Mouse (Mus musculus) layer of hippocampus, adult 8-10 months (tissue): ENCODE measurements around the gene Trpm3. TPM values are rescaled to one million over a fixed set of nuclear protein-coding genes. Genes with fewer than 3 reads are reported as not detected.

Experiments used
- DNase-seq, 2 experiments: peaks; one replicate each; pipeline ENCODE4 v3.0.0; 2022; ENCODE audit warnings: low spot score in 2 of 2
- total RNA-seq, 4 experiments: library from RNA; stranded (reverse); gene quantifications; 2 replicates each; pipeline ENCODE4 v1.2.4; 2022

The Trpm3 gene
- total RNA-seq, 4 experiments from 2014 or later, result 55.8 to 63.2 (median 60.7) TPM

DNA sequence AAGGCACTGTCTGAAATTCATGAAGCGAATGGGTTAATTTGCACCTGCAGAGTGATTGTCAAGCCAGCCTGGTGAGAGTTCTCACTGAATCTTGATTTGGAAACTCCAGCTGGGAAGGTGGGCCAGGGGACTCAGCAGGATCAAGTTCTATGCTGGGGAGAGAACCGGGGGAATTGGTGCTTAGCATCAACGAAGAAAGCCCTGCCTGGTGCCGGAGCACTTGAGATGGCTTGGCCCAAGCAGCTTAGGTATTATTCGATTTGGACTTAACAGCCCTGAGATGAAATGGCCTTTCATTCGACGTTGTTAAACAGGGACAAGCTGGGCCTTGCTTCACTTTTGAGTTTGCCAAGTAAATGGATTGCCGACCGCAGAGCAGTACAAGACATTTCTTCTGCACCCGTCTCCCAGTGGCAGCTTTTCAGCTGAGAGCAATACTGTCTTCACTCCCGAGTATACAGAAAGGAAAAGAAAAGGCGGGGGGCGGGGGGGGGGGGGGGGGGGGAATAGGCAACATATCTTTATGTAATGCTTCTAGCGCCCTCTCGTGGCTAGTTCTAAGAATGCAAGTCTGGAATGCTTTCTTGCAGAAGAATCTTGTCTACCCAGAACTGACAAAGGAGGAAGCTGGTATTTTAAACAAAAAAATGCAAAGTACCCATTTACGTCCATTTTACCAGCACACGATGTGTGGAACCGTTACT, 165.3 kb downstream of the Trpm3 start:
- peak; percentile 66 to 92 for DNase-seq

DNA sequence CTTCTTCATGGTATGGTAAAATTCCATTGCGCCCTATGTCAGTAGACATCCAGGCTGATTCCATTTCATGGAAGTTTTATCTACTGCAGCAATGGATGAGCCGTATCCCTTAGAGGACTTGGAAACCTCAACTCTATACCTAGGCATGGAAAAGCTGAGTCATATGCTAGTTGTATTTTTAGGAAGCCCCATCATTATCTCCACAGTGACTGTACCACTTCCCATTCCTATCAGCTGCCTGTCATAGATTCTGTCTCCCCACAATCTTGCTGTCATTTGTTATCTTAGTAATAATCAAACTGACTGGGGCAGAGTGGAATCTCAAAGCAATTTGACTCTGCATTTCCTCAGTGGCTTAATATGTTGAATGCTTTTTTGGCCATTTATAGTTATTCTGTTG, 169.2 kb downstream of the Trpm3 start:
- DNase-seq, result no peak

DNA sequence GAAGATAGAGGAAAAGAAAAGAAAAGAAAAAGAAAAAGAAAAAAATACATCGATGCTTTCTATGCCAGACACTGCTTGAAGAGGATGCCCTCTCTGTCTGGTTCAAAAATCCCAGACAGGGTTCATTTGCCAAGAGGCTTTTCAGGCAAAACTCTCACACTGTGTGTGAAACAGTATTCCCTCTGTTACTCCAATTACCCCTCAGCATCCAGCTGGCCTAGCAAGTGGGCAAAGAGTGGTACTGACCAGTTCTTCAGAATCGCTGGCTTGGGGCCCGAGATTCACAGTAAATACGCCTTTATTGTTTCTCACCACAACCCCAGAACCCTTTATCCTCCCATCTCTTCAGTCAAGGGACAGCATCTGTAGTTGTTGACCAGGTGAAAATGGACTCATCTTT, 178.5 kb downstream of the Trpm3 start:
- no peak for DNase-seq

DNA sequence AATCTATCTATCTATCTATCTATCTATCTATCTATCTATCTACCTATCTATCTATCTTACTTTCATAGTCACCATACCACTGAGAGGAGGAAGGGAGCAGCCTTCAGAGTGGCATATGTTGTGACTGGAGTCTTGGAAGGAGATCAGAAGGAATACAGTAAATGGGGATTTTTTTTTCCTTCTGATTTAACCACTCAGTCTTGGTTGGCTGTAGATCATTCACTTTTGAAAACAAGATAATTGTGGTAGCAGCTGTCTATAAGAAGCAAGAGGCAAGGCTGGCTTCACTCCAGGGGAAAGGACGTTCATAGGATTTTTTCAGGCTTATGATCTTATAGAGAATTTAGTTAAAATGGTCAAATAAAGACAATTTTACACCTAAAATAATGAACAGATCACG, 188.0 kb downstream of the Trpm3 start:
- DNase-seq, result no peak

DNA sequence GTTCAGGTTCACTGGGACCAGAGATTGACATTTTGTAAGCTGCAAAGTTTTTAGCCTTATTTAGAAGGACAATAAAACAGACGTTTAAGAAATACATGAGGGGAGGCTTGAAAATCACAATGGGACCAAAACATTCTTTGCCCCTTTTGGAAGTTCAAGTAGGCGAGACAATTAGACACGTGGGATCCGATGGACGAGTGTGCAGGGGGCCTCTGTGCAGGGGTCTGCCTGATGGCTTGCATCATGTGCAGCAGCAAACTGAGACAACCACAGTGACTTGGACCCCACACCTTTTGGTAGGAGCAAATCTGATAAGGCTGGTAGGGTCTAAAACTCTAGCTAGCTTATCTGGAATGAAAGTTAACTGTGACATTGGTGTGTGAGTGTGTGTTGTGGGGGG, 188.4 kb downstream of the Trpm3 start:
- DNase-seq, result no peak

DNA sequence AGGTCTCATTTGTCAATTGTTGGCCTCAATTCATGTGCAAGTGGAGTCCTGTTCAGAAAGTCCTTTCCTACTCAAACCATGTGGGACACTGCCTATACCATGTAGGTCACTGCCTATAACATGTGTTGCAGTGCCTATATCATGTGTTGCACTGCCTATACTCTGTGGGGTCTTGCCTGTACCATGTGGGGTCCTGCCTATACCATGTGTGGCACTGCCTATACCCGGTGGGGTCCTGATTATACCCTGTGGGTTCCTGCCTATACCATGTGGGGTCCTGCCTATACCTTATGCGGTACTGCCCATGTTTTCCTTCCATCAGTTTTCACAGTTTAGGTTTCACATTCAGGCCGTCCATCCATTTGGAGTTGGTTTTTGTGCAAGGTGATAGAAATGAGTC, 197.4 kb downstream of the Trpm3 start:
- no peak for DNase-seq

DNA sequence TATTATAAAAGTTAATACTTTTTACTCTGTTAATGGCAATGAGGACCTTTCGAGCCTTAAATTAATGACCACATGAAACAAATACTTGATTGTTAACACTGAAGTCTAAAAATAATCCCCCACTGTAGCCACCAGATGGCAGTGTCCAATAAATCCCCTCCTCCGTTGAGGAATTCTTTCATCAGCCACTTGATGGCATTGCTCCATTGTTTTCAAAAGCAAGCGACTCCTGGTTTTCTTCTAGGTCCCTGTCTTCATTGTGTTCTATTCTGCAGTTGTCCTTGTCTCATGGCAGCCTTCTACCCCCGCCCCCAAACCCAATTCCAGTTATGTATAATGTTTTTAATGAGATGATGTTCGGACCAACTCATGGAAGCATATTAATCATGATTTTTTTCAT, 198.6 kb downstream of the Trpm3 start:
- peak; percentile 21 to 31 for DNase-seq

DNA sequence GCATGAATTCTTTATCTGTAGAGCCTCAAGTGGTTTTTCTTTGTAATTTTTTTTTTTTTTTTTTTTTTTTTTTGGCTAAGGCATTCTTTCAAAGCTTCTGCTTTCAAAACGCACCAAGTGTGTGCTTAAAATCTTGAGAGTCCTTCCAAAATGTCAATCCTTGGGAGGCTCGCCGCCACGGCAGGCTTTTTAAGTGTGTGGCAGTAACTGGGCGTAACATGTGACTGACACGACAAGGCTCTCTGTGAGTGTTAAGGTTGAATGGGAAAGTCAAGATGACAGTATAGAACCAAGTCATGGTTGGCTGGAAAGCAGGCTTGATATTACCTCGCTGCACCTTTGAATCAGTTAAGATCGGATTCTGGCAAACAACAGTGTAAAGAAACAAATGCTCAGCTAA, 200.1 kb downstream of the Trpm3 start:
- DNase-seq, result no peak

DNA sequence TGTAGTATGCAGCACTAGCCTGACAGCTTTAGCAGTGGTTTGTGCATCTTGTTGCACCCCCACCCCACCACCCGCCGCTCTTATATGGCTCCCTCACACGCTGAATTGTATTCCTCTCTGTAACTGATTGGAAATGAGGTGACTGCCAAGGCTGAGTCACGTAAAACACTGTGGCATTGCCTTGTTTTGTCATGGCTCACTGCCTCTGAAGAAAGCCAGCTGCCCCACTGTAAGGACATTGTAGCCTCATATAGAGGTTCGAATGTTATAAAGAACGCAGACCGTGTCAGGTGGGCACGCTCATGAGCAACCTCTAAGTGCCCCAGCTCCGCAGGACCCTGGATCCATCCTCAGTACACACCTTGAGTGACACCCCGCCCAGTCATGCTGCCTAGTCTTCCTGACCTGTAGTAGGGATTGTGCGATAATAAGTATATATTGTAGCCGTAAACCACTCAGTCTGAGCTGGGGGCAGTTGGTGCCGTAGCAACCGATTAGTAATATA, 215.2 kb downstream of the Trpm3 start:
- no peak for DNase-seq

DNA sequence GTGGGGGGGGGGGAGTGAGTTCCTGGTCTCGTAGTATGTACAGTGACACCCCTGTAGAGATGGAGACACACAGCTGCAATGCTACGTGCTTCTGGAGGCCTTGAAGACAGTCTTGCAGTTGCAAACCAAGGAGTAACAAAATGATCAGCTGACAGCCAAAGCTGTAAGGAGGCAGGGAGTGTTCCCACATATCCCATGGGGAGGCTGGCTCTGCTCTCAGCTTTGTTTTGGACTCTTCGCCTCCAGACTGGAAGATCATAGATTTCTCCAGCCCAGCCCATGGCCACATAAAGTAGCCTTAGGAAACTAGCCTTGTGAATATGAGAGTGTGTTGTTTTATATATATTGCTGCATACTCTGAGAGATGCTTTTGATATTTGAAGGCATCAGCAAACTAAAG, 248.0 kb downstream of the Trpm3 start:
- DNase-seq, result no peak

DNA sequence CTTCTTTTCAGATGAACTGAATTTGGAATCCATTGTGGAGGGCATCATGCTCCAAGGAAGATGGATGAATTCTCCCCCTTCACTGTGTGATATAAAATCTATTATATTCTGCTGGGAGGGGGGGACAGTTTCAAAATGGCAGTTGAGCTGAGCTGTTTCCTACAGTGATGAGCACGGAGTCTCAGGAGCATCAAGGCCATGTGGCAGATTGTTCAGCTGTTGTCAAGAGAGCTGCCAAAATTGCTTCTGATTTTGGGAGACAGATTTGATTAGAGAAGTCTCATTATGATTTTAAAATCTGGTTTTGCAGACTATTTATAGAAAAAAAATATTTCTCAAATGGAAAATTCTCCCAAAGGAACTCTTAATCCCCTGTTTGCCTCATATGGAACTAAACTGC, 255.9 kb downstream of the Trpm3 start:
- DNase-seq, result peak; percentile 46 to 50

DNA sequence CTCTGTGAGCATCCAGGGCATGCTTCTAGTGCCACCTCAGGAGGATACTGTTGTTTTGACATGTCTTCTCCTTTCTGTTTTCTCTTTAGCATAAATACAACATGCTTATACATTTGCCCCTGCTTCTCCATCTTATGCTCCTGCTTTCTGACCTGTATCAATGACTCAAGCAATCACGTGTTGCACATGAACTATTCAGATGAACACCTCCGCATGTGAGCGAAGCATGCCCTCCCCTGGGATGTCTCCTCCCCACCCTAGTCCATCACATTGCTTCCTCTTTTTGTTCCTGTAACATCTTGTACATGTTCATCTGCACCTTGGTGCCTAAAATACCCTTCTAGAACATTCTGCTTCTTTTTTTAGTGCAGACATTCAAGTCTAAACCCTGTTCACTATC, 265.2 kb downstream of the Trpm3 start:
- DNase-seq, result no peak

DNA sequence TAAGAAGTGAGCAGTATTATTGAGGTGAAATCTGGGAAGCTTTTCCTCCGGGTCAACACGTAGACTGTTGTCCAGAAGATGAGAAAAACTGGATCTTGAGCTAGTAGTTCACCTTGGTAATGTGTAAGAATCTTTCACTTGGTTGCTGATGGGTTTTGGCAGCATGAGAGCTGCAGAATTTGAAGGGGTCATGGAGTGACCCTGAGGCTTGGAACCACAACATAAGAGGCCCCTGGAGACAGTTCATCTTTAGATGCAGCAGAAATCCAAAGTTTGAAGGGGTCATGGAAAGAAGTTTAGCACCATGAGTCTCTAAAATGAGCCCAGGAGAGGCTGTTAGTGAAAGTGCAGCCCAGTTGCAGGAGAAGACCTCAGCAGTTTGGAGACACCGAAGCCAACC, 279.4 kb downstream of the Trpm3 start:
- no peak for DNase-seq

DNA sequence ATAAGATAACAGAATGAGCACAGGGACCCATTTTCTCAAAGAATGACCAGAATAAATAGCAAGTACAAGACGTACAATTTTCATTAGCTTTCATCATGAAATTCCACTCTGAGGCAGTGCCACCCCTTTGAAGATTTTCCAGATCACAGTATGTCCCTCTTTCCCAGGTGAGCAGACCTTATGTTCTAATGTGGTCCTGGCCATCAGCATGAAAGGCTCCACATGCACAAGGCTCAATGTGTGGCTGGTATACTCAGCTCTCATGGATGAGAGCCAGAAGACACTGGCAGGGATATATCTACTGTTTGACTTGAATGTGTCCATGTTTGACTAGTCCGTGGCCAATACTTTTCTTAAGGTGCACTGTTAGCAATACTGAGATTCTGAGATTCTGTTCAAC, 298.4 kb downstream of the Trpm3 start:
- no peak for DNase-seq

DNA sequence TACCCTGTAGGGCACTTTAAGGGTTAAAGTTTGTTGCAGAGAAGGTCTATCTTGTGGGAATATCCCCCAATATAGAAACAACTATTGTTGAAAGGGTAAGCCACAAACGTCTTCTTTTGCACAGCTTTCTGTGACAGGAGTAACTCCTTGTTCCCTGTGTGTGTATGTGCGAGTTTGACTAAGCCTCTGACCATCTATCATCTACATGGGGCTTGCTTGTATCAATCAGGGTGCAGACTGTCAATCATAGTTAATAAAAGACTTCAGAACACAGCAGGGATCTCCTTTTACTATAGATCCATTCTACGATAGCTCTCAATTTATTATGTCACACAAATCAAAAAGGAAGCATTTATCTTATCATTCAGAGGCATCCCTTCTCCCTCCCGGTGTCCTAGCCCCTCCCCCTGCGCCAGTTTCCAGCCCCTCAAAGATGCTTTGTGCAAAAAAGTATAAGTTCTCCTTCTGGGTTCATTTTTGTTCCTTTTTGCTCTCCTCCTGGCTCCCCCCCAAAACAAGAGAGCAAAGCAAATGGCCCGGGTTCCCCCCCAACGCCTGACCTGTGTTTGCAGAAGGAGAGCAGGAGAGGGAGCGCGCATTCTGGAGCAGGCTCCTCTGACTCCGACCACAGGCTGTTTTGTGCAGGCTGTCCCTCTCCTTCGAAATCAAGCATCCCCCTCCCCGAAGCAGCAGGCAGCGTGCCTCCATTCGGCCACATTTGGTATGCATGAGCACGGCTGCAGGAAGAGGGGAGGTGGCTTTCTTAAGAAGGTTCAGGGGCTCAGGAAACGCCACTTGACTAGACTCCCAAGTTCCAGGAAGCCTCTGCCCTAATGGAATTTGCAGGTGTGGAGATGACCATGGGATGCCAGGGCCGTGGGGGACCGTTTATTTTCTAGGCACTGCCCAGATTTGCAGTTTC, 308.8 kb downstream of the Trpm3 start:
- peak in 1 of 2 experiments; percentile 20 for DNase-seq

DNA sequence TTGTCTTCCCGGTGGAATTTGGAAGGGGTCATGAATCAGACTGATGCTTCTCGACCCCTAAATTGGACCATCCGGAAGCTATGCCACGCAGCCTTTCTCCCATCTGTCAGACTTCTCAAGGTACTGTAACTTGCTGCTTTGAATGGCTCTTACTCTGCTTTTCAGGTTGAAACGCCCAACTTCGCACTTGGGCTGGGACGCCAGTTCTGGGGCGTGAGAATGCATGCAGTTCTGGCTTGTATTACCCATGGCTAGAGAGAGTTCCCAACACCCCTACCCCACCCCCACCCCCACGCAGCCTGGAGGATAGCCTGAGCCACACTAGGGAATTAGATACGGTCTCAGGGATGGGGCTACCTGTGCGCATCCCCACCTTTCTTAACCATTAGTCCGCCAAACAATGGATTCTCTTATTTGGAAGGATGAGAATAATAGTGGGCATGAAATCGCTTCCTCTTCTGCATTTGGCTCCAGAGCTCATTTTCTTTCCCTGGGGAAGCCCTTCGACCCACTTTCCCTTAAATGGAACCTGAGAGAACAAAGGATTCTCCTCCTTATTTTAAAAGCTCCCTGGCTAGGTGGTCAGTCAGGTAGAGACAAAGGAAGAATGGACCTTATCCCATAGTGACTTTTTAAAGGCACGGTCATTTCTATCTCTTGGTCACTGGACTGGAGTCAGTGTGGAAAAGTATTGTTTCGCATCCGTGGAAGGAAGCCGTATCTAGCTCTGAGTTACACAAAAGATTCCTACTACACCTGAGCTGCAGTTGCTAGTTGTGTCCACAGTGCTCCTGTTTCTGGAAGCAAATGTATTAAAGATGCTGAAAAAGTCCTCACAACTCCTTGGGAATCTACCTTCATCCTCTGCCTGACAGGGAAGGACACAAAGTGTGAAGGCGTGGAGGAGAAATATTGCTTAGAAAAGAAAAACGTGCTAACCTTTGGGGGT, 309.8 kb downstream of the Trpm3 start:
- DNase-seq, result no peak

DNA sequence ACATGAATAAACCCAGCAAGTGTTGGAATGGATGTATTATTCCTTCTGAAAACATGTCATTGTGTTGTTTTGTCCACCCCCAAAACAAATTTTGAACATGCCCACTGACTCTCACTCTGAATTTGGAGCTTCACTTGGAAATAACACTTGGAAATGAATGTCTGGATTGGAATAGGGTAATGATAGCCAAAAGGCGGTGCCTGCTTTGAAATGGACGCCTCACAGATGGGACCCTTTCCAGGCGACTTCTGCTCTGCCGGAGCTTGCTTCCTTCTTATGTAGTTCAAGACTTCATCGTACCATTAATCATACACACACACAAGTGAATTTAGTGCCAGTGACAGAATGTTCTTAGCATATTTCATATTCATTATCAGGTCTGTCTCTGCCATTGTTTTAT, 312.4 kb downstream of the Trpm3 start:
- no peak for DNase-seq

DNA sequence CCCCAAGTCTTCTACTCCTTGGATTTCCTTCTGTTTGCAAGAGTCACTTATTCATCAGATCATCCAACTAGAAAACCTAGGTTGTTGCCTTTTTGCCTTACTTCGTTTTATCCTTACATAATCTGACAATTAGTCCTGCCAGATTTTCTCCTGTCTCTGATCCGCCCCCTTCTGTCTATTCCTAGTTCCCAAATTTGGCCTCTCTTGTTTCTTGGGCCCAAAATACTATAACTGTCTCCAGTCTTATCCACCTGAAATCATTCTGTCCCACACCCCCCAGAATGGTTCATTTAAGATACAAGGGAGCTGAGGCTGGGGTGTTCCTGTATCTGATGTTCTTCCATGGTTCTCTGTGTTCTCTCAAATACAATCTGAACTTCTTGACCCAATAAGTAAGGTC, 318.1 kb downstream of the Trpm3 start:
- DNase-seq, result no peak

DNA sequence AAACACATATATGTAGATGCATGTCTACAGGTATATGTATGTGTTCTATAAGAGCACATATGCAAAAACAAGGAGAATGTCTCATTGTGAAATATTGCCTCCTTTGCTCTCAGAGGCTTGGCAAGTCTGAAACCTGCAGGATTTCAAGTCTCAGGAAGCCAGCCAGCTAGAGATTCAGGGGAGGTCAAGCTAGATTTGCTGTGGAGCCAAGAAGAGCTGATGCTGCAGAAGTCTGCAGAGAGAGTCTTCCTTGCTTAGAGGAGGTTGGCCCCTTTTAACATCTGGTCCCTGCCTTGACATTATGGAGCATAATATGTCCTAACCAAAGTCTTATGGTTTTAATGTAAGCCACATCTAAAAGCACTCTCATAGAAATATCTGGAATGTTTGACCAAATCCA, 323.2 kb downstream of the Trpm3 start:
- no peak for DNase-seq

DNA sequence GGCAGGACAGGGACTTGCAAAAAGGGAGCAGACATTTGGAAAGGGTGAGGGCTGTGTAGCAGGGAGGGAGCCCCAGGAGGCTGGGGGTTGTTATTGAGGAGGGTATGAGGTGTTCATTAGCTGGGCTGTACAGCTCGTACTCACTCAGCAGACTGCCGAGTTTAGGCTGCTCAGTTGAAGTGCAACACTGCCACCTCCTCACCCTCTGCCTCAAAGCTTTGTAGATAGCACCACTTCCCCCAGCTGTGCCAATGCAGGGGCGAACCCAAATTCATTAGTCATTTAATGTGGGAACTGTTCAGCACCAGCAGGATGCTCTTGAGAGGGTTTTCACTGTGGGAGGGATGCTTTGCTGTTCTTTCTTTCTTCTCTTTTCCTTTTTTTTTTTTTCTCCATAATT, 324.7 kb downstream of the Trpm3 start:
- peak; percentile 84 to 86 for DNase-seq

DNA sequence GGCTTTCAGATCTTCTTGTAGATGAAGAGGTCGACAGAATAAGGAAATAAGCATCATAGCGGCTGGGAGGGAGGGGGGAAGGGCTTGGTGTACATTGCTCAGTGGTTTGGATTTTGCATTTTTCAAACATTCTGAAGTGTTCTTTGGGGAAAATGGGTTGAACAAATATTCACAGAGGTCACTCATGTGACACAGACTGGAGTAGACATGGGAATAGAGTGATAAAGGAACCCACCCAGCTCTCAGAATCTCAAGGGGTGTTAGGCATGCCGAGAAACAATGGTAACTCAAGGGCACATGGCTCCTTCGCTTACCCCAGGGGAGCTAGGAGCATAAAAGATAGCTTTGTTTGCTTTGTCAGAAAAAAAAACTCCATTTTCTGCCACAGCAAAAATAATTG, 330.8 kb downstream of the Trpm3 start:
- no peak for DNase-seq
